Mouse (Mus musculus): Measurements from ENCODE around the gene Casp3.

GRCm38 (mm10) chr8:46613377-46613776 is 3.7 kb upstream of the Casp3 start:
- TF ChIP-seq POLR2A (IDR thresholded peaks at IDR 0.05; ENCODE audit: extremely low read depth, insufficient read depth, low read length) (no peak), CTCF (IDR thresholded peaks at IDR 0.05; ENCODE audit: low read depth, low read length) (no peak)

All from liver, adult 2 months (tissue).